Mouse (Mus musculus) lung, postnatal 14 days (tissue): Measurements from ENCODE around the gene 1700015F17Rik.

ENCODE experiments used
- DNase-seq: peaks from one replicate; pipeline ENCODE4 v3.0.0; 2021

The 1700015F17Rik gene

GRCm38 (mm10) chr5:5423081-5423480 is 55.9 kb downstream of the 1700015F17Rik start:
- no peak for DNase-seq

DNA sequence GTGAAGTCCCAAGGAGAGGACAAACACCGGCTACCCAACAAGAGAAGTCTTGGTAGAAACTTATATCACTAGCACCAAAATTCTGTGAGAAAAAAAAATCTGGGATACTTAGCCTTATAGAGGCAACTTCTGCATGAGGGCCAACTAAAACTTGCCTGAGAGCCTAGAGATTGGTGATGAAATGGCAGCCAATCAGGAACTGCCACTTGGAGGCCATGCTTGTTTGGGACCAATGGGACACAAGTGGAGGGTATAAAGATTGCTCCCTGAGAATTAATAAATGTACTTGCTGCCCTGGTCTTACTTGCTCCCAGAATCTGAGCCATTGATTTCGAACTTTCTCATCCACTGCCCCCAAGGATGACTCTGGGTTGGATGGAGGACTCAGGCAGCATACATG is 57.5 kb downstream of the 1700015F17Rik start:
- DNase-seq, result no peak

DNA sequence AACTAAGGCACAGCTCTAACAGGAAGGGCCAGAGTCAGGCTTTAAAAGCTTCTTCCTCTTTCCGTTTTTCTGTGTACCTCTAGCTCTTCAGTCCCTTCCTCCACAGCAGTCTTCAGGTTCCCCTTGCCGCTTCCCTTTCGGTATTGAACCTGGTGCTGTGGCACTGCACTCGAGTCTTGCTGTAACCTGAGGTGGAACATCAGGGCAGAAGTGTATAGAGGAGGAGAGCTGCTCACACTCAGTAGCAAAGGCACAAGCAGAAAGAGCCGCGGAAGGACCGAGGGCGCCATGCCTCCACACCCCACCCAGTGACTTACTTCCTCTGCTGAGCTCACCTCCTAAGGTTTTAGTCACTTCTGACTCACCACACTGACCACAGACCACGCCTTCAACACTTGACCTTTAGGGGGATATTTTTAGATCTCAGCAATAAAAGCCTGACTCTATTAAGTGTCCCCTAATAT is 58.9 kb downstream of the 1700015F17Rik start, which contains the start of gene Cdk14:
Gene Cdk14 (minus strand): TSS at position 321 of the 464 bp plus-strand sequence.
- DNase-seq, result peak; percentile 12

GRCm38 (mm10) chr5:5419253-5419652 is 59.7 kb downstream of the 1700015F17Rik start:
- DNase-seq, result no peak

DNA sequence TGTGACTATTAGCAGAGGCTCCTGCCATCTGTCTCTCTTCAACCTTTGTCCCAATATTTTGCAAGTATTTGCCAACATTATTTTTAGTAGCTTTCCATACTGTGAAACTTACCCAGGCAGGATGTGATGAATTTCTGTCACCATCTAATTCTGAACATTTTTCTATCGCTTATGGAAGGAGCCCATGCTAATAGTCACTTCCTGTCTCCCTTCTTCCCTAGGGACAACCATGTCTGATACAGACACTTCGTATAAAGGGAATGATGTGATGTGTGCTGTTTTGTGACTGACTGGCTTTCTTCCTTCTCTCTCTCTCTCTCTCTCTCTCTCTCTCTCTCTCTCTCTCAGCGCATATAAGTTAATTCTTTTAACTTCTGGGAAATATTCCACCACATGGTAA is 64.1 kb downstream of the 1700015F17Rik start:
- DNase-seq, result no peak

DNA sequence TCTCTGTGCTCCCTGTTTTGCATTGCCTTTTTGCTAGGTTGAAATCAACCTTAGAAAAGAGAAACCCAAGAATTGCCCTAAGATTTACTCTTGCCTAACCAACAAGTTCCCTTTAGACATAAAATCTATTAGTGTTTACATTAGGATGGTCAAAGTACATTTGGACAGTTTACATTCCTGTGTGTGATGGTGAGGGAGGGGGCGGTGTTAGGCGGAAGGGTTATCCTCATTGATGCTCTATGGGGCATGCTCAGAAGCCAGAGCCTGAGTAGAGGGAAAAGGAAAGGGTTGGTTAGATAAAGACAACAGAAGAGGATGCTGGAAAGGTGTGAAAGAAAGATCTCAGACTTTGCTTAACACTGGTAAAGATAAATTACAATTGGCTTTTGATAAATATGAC is 67.1 kb downstream of the 1700015F17Rik start:
- no peak for DNase-seq

GRCm38 (mm10) chr5:5401986-5402385 is 77.0 kb downstream of the 1700015F17Rik start:
- DNase-seq, result no peak

DNA sequence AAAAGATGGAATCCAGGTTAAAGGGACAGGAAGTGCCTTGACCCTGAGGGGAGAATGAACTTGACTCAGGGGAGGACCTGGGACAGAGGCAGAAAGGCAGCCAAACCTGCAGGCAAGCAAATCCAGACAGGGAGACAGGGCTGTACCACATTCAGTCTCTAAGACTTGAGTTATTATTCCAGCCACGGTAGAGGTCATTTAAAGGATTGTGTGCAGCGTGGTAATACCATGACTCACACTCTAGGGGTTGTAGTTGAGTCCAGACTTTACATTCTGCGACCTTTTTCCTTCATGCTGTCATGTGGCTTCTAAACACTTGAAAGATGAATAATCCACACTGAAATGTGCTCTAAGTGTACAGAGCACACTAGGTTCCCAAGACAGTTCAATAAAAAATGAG is 86.2 kb downstream of the 1700015F17Rik start:
- DNase-seq, result no peak
